Mouse (Mus musculus) myocyte (in vitro differentiated cells): Measurements from ENCODE around the gene Palld. TPM values are rescaled to one million over a fixed set of nuclear protein-coding genes. Genes with fewer than 3 reads are reported as not detected.

Experiments used
- H3K27me3 ChIP-seq: one replicate; pipeline ENCODE4 v1.6.1; 2011; ENCODE audit not compliant: control insufficient read depth, insufficient read depth, insufficient read length
- H3K36me3 ChIP-seq: one replicate; pipeline ENCODE4 v1.6.1; 2011; ENCODE audit not compliant: control insufficient read depth, insufficient read depth
- H3K4me2 ChIP-seq: one replicate; pipeline ENCODE4 v1.6.1; 2011; ENCODE audit warnings: low read depth, control low read depth
- H3K4me3 ChIP-seq: one replicate; pipeline ENCODE4 v1.5.1; 2011; ENCODE audit warnings: mild to moderate bottlenecking, control low read depth, moderate library complexity
- H3K79me2 ChIP-seq: one replicate; pipeline ENCODE4 v1.6.1; 2011; ENCODE audit not compliant: control insufficient read depth, insufficient read depth
- H3ac ChIP-seq: one replicate; pipeline ENCODE4 v1.6.1; 2011; ENCODE audit not compliant: control insufficient read depth, insufficient read length
- CEBPB ChIP-seq: IDR thresholded peaks from 2 replicates; pipeline ENCODE4 v1.6.1; 2011; ENCODE audit warnings: mild to moderate bottlenecking, moderate library complexity; ENCODE audit not compliant: poor library complexity, insufficient read depth, severe bottlenecking
- E2F4 ChIP-seq: IDR thresholded peaks from one replicate; pipeline ENCODE4 v1.6.1; 2011; ENCODE audit warnings: mild to moderate bottlenecking, control low read depth, moderate library complexity; ENCODE audit not compliant: insufficient read depth
- MAX ChIP-seq: IDR thresholded peaks from one replicate; pipeline ENCODE4 v1.6.1; 2011; ENCODE audit warnings: low read depth, mild to moderate bottlenecking, control low read depth
- MYOD1 ChIP-seq, 3 experiments: IDR thresholded peaks; one replicate each; pipeline ENCODE4 v1.6.1; 2011; ENCODE audit warnings: control low read depth in 2 of 3, low read depth in 2 of 3, mild to moderate bottlenecking in 2 of 3, moderate library complexity in 1 of 3; ENCODE audit not compliant: insufficient read length in 2 of 3, control insufficient read depth in 1 of 3
- MYOG ChIP-seq, 3 experiments: IDR thresholded peaks; one replicate each; pipeline ENCODE4 v1.6.1; 2011; ENCODE audit warnings: control low read depth in 2 of 3, low read depth in 2 of 3, mild to moderate bottlenecking in 2 of 3; ENCODE audit not compliant: insufficient read length in 2 of 3, control insufficient read depth in 1 of 3, insufficient read depth in 1 of 3
- POLR2A ChIP-seq: IDR thresholded peaks from one replicate; pipeline ENCODE4 v1.6.1; 2011; ENCODE audit warnings: low read depth, mild to moderate bottlenecking, control low read depth, moderate library complexity; ENCODE audit not compliant: insufficient read length
- POLR2AphosphoS2 ChIP-seq: IDR thresholded peaks from one replicate; pipeline ENCODE4 v1.6.1; 2011; ENCODE audit warnings: low read depth, control low read depth; ENCODE audit not compliant: insufficient read length
- REST ChIP-seq: IDR thresholded peaks from one replicate; pipeline ENCODE4 v1.6.1; 2011; ENCODE audit warnings: mild to moderate bottlenecking, control low read depth, moderate library complexity; ENCODE audit not compliant: insufficient read depth, insufficient read length
- SRF ChIP-seq: IDR thresholded peaks from one replicate; pipeline ENCODE4 v1.6.1; 2011; ENCODE audit warnings: low read depth; ENCODE audit not compliant: control insufficient read depth, insufficient read length
- TCF12 ChIP-seq: IDR thresholded peaks from one replicate; pipeline ENCODE4 v1.6.1; 2011; ENCODE audit warnings: mild to moderate bottlenecking, control low read depth; ENCODE audit not compliant: poor library complexity, insufficient read depth, severe bottlenecking
- TCF3 ChIP-seq: IDR thresholded peaks from one replicate; pipeline ENCODE4 v1.6.1; 2011; ENCODE audit warnings: low read depth, control low read depth; ENCODE audit not compliant: insufficient read length
- USF1 ChIP-seq: IDR thresholded peaks from one replicate; pipeline ENCODE4 v1.6.1; 2011; ENCODE audit warnings: low read depth, mild to moderate bottlenecking, control low read depth, moderate library complexity
- polyA plus RNA-seq: library from polyadenylated mRNA; unstranded; fragments of >200 nt; fragmentation: generic; extraction: Trizol; gene quantifications from one replicate; pipeline ENCODE4 v1.2.1, GENCODE M21; 2012; ENCODE audit warnings: missing spikeins

Gene Palld
- polyA plus RNA-seq, 1 experiment, result 52.4 TPM

- TF ChIP-seq POLR2A (no peak), MYOG (IDR thresholded peaks at IDR 0.05; ENCODE audit: control insufficient read depth in 1 of 3, insufficient read depth in 1 of 3, insufficient read length in 2 of 3, low read depth in 2 of 3) (no peak), CEBPB (no peak), REST (no peak), USF1 (no peak), POLR2AphosphoS2 (no peak), TCF12 (no peak)
- no peaks in the 10 kb centered on the region for H3K36me3 ChIP-seq
- H3K27me3 ChIP-seq, result no peaks in the 10 kb centered on the region
- H3K4me3 ChIP-seq, result no peak overlapping the region
- no peak overlapping the region for H3ac ChIP-seq
- H3K4me2 ChIP-seq, result no peak overlapping the region
- no peaks in the 10 kb centered on the region for H3K79me2 ChIP-seq
These were observed 278.7 kb downstream of the Palld start for GRCm38 (mm10) chr8:61623485-61624417.

DNA sequence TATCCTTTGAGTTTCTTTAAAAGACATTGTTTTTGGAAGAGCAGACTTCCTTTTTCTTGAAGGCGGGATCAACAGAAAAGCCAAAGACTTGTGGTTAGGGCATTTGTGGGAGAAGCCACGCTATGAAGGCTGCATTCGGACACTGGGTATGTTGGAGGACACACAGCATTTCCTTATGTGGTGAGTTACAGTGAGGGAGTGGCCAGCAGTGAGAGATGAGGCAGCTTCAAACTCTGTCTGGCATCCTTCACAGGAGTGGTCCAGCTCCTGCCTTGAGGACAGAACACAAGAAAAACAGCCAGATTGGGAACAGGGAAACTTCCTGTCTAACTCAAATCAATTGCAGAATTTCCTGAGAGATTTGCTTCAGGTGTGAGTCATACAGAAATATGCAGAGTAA is 281.2 kb downstream of the Palld start:
- Histone ChIP-seq H3K79me2 (no peaks in the 10 kb centered on the region), H3K4me2 (peak overlapping the region; percentile 55), H3K36me3 (no peaks in the 10 kb centered on the region), H3K27me3 (no peaks in the 10 kb centered on the region), H3ac (no peak overlapping the region), H3K4me3 (no peak overlapping the region)
- no peak for TF ChIP-seq MYOG (IDR thresholded peaks at IDR 0.05; ENCODE audit: control insufficient read depth in 1 of 3, insufficient read depth in 1 of 3, insufficient read length in 2 of 3, low read depth in 2 of 3)
- TF ChIP-seq CEBPB, result peak; percentile 11; the same call in 1 of the 2 replicates

- no peak for TF ChIP-seq MAX
- H3ac ChIP-seq, result no peak overlapping the region
- H3K27me3 ChIP-seq, result no peaks in the 10 kb centered on the region
- H3K79me2 ChIP-seq, result no peaks in the 10 kb centered on the region
- no peak overlapping the region for H3K4me3 ChIP-seq
- H3K4me2 ChIP-seq, result no peak overlapping the region
- H3K36me3 ChIP-seq, result no peaks in the 10 kb centered on the region
These were observed 284.8 kb downstream of the Palld start for GRCm38 (mm10) chr8:61617651-61618050.

DNA sequence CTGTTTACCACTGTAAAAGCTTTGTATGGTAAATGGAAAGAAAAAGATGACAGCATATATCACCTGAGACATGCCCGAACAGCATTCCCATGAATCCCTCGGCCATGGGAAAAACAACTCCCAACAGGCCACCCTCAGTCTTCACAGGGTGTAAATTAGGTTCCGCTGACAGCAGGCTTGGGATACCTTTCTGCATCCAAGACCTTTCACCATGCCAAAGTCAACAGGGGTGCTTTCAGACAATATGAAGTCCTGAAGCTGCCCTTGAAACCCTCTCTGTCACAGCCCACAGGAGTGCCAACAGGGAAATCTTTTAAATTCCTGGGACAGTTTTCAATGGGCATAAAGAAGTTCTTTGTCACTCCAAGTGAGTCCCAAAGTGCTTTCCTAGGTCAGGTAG is 285.4 kb downstream of the Palld start:
- H3K4me2 ChIP-seq, result no peak overlapping the region
- no peaks in the 10 kb centered on the region for H3K79me2 ChIP-seq
- H3K4me3 ChIP-seq, result no peak overlapping the region
- no peak overlapping the region for H3ac ChIP-seq
- no peaks in the 10 kb centered on the region for H3K36me3 ChIP-seq
- H3K27me3 ChIP-seq, result no peaks in the 10 kb centered on the region
- TF ChIP-seq E2F4 (no peak), MYOG (IDR thresholded peaks at IDR 0.05; ENCODE audit: control insufficient read depth in 1 of 3, insufficient read depth in 1 of 3, insufficient read length in 2 of 3, low read depth in 2 of 3) (no peak), MYOD1 (IDR thresholded peaks at IDR 0.05; ENCODE audit: control insufficient read depth in 1 of 3, insufficient read length in 2 of 3, low read depth in 2 of 3) (no peak), MAX (no peak), CEBPB (no peak), TCF3 (no peak), POLR2AphosphoS2 (no peak), SRF (no peak), POLR2A (no peak), TCF12 (no peak), REST (no peak), USF1 (no peak)

- Histone ChIP-seq H3K79me2 (no peaks in the 10 kb centered on the region), H3K4me3 (no peak overlapping the region), H3K36me3 (no peaks in the 10 kb centered on the region), H3K4me2 (no peak overlapping the region), H3K27me3 (no peaks in the 10 kb centered on the region), H3ac (no peak overlapping the region)
- no peak for TF ChIP-seq MAX
- TF ChIP-seq REST, result no peak
- TF ChIP-seq USF1, result no peak
- peak in 2 of 3 experiments; percentile 26 to 50 for TF ChIP-seq MYOG (IDR thresholded peaks at IDR 0.05; ENCODE audit: control insufficient read depth in 1 of 3, insufficient read depth in 1 of 3, insufficient read length in 2 of 3, low read depth in 2 of 3)
- no peak for TF ChIP-seq POLR2A
- no peak for TF ChIP-seq E2F4
- TF ChIP-seq POLR2AphosphoS2, result no peak
- TF ChIP-seq MYOD1 (IDR thresholded peaks at IDR 0.05; ENCODE audit: control insufficient read depth in 1 of 3, insufficient read length in 2 of 3, low read depth in 2 of 3), result peak in 2 of 3 experiments; percentile 13 to 53
These were observed 286.5 kb downstream of the Palld start for GRCm38 (mm10) chr8:61615711-61616697.
